Mouse (Mus musculus) spleen, adult 2 months (tissue): Measurements from ENCODE around the gene Tacr2.

Experiments
- CTCF ChIP-seq: fragments of 200-500 bp; IDR thresholded peaks from 2 replicates; pipeline ENCODE4 v1.5.1; 2011; ENCODE audit warnings: mild to moderate bottlenecking, inconsistent platforms; ENCODE audit not compliant: insufficient read depth, insufficient read length, insufficient replicate concordance; ENCODE audit errors: extremely low read depth
- POLR2A ChIP-seq: fragments of 200-500 bp; IDR thresholded peaks from 2 replicates; pipeline ENCODE4 v1.6.1; 2011; ENCODE audit warnings: low read depth, low read length, inconsistent platforms

GRCm38 (mm10) chr10:62313885-62314424 lies 61.7 kb downstream of the Tacr2 start:
- TF ChIP-seq POLR2A (no peak), CTCF (no peak)
